Mouse (Mus musculus) thymus, postnatal 14 days (tissue): Measurements from ENCODE around the gene Cenpe.
"Not testable (repeated sequence)": the region's sequence is repeated elsewhere in the genome, so short reads cannot be mapped to it uniquely, and the experiment has no call there.

Experiments used
- DNase-seq: peaks from one replicate; pipeline ENCODE4 v3.0.0; 2021

The Cenpe gene

GRCm38 (mm10) chr3:135211805-135212657 lies at the start of gene Cenpe:
Gene Cenpe, plus strand, starts transcription at chr3:135212537.
- peak; percentile 95 for DNase-seq

GRCm38 (mm10) chr3:135171898-135172446 lies 40.4 kb upstream of the Cenpe start:
- DNase-seq = no peak

- DNase-seq = no peak
Measured at GRCm38 (mm10) chr3:135191861-135192260, 20.5 kb upstream of the Cenpe start.

- not testable (repeated sequence) for DNase-seq
Measured at GRCm38 (mm10) chr3:135198051-135198450, 14.3 kb upstream of the Cenpe start.

- no peak for DNase-seq
Measured at GRCm38 (mm10) chr3:135200409-135201303, 11.7 kb upstream of the Cenpe start.

- DNase-seq = no peak
Measured at GRCm38 (mm10) chr3:135206621-135207020, 5.7 kb upstream of the Cenpe start.

- DNase-seq = no peak
Measured at GRCm38 (mm10) chr3:135212658-135213350, 467 bp downstream of the Cenpe start.

- no peak for DNase-seq
Measured at GRCm38 (mm10) chr3:135232058-135232457, 19.7 kb downstream of the Cenpe start.

GRCm38 (mm10) chr3:135232462-135232861 lies 20.1 kb downstream of the Cenpe start:
- DNase-seq = no peak

GRCm38 (mm10) chr3:135245733-135246132 lies 33.4 kb downstream of the Cenpe start:
- no peak for DNase-seq

- no peak for DNase-seq
Measured at GRCm38 (mm10) chr3:135246828-135247227, 34.5 kb downstream of the Cenpe start.

- DNase-seq = no peak
Measured at GRCm38 (mm10) chr3:135249104-135249503, 36.8 kb downstream of the Cenpe start.

GRCm38 (mm10) chr3:135251825-135252224 lies 39.5 kb downstream of the Cenpe start:
- DNase-seq = no peak

GRCm38 (mm10) chr3:135254784-135255183 lies 42.4 kb downstream of the Cenpe start:
- no peak for DNase-seq

GRCm38 (mm10) chr3:135258919-135259318 lies 46.6 kb downstream of the Cenpe start:
- DNase-seq = no peak

- DNase-seq = no peak
Measured at GRCm38 (mm10) chr3:135260233-135260632, 47.9 kb downstream of the Cenpe start.

GRCm38 (mm10) chr3:135268616-135269015 lies 56.3 kb downstream of the Cenpe start:
- DNase-seq = no peak

- DNase-seq = no peak
Measured at GRCm38 (mm10) chr3:135269391-135269990, 57.2 kb downstream of the Cenpe start.

- no peak for DNase-seq
Measured at GRCm38 (mm10) chr3:135272627-135273026, 60.3 kb downstream of the Cenpe start.

GRCm38 (mm10) chr3:135273047-135273446 lies 60.7 kb downstream of the Cenpe start:
- DNase-seq = no peak

- peak; percentile 13 for DNase-seq
Measured at GRCm38 (mm10) chr3:135280160-135280559, 67.8 kb downstream of the Cenpe start.
